Mouse (Mus musculus): ENCODE results near the gene Ercc6l2. TPM values are rescaled to one million over a fixed set of nuclear protein-coding genes. Genes with fewer than 3 reads are reported as not detected.

Gene Ercc6l2
- 87.1 TPM for polyA plus RNA-seq (2014; fragmentation: Illumina TruSeq; extraction: RNeasy Lipid Tissue Mini Kit (QIAGEN cat#74804))

DNA sequence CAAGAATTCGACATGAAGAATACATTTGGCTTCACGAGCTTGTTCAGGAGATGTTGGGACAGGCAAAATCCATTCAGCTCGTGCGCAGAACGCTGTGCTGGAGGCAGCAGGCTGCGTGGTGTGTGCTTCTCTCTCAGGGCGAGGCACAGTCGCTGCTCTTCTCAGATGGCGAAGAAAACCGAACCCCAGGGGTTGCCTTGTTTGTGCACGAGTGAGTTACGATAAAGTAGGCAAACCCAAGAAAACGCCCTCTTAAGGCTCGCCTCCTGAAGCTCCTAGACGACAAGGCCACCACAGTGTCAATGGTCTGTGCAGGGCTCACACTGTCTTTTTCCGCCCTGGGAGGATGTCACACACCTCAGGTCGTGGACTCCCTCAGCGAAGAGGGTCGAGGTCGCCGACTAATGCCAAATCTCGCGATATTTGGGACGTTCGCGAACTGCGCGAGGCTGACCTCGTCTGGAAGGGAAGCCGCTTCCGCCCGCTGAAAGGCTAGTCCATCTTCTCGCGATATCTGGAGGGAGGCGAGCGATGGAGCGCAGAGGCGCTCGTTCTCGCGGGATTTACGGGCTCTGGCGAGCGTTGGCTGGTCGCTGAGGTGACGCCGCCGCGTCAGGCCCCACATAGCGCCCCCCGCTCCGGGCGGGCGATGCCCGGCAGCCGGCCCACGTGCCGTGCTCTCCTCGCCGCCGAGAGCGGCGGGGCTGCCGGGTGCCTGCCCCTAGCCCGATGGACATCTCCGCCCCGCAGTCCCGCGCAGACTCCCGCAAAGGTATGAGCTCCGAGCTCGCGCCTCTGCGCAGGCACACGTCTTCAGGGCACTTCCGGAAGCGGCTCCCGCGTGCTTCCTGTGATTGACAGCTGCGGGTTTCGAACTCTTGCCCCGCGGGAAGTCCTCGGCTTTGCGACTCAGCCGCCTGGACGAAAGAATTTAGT lies at the start of gene Ercc6l2:
Ercc6l2 (plus strand) TSS at position 495 of the 936 bp plus-strand sequence.

Other genes with a start within 250 kb of the Ercc6l2 start
- gene Ptch1, start 241.6 kb upstream of the Ercc6l2 start, polyA plus RNA-seq (2014; fragmentation: Illumina TruSeq; extraction: RNeasy Lipid Tissue Mini Kit (QIAGEN cat#74804)): 73.5 TPM